13 mouse cellular contexts compared by ENCODE assay signal in the genomic region with DNA sequence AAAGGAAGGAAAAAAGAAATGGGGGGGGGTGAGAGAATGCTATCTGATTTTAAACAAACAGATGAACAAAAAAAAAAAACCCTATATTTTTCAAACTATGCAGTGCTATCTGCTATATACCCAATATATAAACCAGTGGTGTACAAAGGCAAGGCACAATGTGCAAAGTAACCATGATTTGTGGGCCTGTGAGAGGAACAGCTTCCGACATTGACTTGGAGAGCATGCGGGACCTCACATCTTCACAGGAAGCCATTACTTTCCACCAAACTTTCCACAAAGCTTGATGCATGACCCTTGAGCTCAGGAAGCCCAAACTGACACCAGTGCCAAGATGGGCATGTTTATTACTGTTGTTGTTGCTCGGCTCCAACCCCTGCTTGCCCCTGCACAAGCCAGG.
"Had no signal": no experiment of that assay in that cellular context is flagged by ENCODE, and none has a peak within 500 bp of the region (broad histone marks: within the 10 kb centered on the region; RNA-seq: fewer than 3 reads in every experiment).

No protein-coding gene starts in this region.

- H3K36me3 ChIP-seq: intestine, embryonic 15.5 days; limb, embryonic 10.5 days; liver, embryonic 12.5 days; midbrain, embryonic 15.5 days; neural tube, embryonic 12.5 days had no signal

- ATAC-seq: intestine, embryonic 15.5 days; liver, embryonic 12.5 days; midbrain, embryonic 15.5 days had no signal

- H3K27me3 ChIP-seq: intestine, embryonic 15.5 days; liver, embryonic 12.5 days; megakaryocyte, embryonic 14.5 days; midbrain, embryonic 15.5 days; neural tube, embryonic 12.5 days had no signal

- H3K4me2 ChIP-seq: intestine, embryonic 15.5 days; liver, embryonic 12.5 days; lung, embryonic 14.5 days; midbrain, embryonic 11.5 days; midbrain, embryonic 15.5 days; neural tube, embryonic 12.5 days had no signal

- H3K9ac ChIP-seq: intestine, embryonic 15.5 days; liver, embryonic 12.5 days; lung, embryonic 14.5 days; midbrain, embryonic 15.5 days; neural tube, embryonic 12.5 days had no signal

- H3K4me3 ChIP-seq: intestine, embryonic 15.5 days; left cerebral cortex, adult 2 months; limb, embryonic 10.5 days; liver, embryonic 12.5 days; megakaryocyte, embryonic 14.5 days; midbrain, embryonic 15.5 days; neural tube, embryonic 12.5 days had no signal

- DNase-seq: lung, postnatal 14 days; thymus, postnatal 4 days had no signal

- H3K27ac ChIP-seq: intestine, embryonic 15.5 days; left cerebral cortex, adult 2 months; limb, embryonic 10.5 days; liver, embryonic 12.5 days; macrophage; midbrain, embryonic 15.5 days; neural tube, embryonic 12.5 days; stomach, postnatal 0 days had no signal

- H3K9me3 ChIP-seq: intestine, embryonic 15.5 days; limb, embryonic 10.5 days; liver, embryonic 12.5 days; midbrain, embryonic 15.5 days; neural tube, embryonic 12.5 days had no signal

- H3K4me1 ChIP-seq: intestine, embryonic 15.5 days; liver, embryonic 12.5 days; midbrain, embryonic 15.5 days had no signal
